Mouse (Mus musculus): ENCODE data around the gene Rhbdl2.

DNA sequence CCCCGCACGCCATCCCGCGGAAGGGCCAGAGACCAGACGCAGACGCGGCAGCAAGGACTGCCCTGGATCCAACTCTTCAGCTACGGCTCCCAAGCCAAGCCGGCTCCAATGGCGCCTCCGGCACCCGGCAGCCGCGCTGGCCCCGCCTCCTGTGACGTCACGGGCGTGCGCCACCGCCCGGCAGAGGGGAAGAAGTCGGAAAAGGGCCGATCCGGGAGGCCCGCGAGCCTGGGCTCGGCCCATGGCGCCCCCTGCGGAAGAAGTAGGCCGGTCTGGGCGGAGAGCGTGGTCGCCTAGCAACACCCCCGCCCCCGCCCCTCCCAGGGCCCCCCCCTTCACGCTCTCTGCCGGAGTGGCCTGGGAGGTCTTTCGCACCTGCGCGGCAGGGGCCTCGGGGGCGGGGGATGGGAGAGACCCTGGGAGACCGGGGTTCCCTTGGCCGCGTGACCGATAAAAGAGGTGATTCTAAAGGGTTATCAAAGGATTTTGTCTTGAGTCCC is 37.5 kb upstream of the Rhbdl2 start, which contains the start of gene Akirin1:
- no peak for TF ChIP-seq TAL1 (IDR thresholded peaks at IDR 0.05; ENCODE audit: low read length)
- TF ChIP-seq GATA1 (IDR thresholded peaks at IDR 0.05; ENCODE audit: low read length), result no peak
